Mouse (Mus musculus): ENCODE data around the gene Zmiz1. TPM values are rescaled to one million over a fixed set of nuclear protein-coding genes. Genes with fewer than 3 reads are reported as not detected.

The Zmiz1 gene
- polyA plus RNA-seq, 1 experiment from 2014 or later = 57.5 TPM

DNA sequence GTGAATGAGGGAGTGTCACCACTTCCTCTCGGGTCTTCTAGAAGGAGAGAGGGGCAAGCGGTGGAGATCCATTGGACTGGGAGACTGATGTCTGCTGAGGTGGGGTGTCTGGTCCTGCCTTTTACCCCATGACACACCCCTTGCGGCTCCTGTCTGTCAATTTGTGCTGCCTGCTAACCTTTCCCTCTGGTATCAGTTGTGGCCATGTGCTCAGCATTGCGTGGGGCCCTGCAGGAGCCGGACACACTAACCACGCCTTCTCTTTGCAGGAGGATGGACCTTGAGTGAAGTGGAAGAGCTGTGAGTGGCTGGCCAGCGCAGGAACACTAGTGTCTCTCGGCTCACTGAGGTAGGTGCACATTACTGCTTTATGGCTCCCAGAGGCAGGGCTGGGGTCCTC is 77.5 kb downstream of the Zmiz1 start:
- Histone ChIP-seq H3K36me3 (peaks cover 8% of the 10 kb centered on the region), H3K9me3 (no peaks in the 10 kb centered on the region), H3K27ac (replicated peaks) (no peak overlapping the region), H3K4me3 (no peak overlapping the region), H3K4me2 (replicated peaks) (no peak overlapping the region), H3K9ac (replicated peaks) (no peak overlapping the region), H3K4me1 (peaks cover 3% of the 10 kb centered on the region; the same call in 1 of the 2 replicates), H3K27me3 (no peaks in the 10 kb centered on the region)
- no peak for ATAC-seq (replicated peaks)
- 94% methylated on average over 8 of the region's 8 CpGs for WGBS

GRCm38 (mm10) chr14:25537351-25537750 is 78.4 kb downstream of the Zmiz1 start:
- Histone ChIP-seq H3K27me3 (no peaks in the 10 kb centered on the region), H3K4me3 (no peak overlapping the region), H3K9ac (replicated peaks) (no peak overlapping the region), H3K4me1 (peaks cover 3% of the 10 kb centered on the region; the same call in 1 of the 2 replicates), H3K4me2 (replicated peaks) (no peak overlapping the region), H3K9me3 (no peaks in the 10 kb centered on the region), H3K36me3 (peaks cover 8% of the 10 kb centered on the region), H3K27ac (replicated peaks) (no peak overlapping the region)
- no peak for ATAC-seq (replicated peaks)
- 90% methylated on average over 1 of the region's 1 CpGs for WGBS

GRCm38 (mm10) chr14:25538522-25538921 is 79.5 kb downstream of the Zmiz1 start:
- peaks cover 3% of the 10 kb centered on the region; the same call in 1 of the 2 replicates for H3K4me1 ChIP-seq
- no peak overlapping the region for H3K4me3 ChIP-seq
- H3K9me3 ChIP-seq = no peaks in the 10 kb centered on the region
- H3K9ac ChIP-seq (replicated peaks) = no peak overlapping the region
- peaks cover 8% of the 10 kb centered on the region for H3K36me3 ChIP-seq
- 95% methylated on average over 2 of the region's 2 CpGs for WGBS
- ATAC-seq (replicated peaks) = no peak
- H3K27ac ChIP-seq (replicated peaks) = no peak overlapping the region
- H3K4me2 ChIP-seq (replicated peaks) = no peak overlapping the region
- no peaks in the 10 kb centered on the region for H3K27me3 ChIP-seq

DNA sequence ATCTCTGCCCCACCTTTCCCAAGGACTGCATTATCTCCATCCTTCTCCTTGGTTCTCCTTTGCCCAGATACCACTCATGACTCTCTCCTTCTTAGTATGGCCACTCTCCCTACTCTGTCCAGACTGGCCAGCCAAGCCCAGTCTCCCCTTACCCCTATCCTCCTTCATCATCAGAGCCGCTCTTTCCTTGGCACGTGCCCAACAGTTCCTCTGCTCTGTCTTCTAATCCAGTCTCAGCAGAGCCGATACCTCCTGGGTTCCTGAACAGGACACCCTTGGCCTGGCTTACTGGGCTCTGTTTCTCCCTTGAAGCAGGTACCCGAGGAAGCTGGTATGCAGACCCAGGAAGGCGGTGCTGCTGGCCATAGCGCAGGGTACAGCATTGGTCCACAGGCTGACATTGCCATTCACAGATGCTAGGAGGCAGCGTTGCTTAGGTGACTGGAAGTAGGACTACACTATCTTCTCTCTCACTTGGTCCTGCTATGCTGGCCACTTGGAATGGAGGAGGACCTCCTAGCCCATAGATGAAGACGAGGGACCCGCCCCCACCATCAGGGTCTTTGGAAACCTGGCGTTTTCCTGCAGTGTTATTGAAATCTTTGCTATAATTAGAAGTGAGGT is 80.6 kb downstream of the Zmiz1 start:
- ATAC-seq (replicated peaks) = no peak
- H3K4me1 ChIP-seq = peaks cover 3% of the 10 kb centered on the region; the same call in 1 of the 2 replicates
- no peaks in the 10 kb centered on the region for H3K27me3 ChIP-seq
- no peak overlapping the region for H3K9ac ChIP-seq (replicated peaks)
- no peak overlapping the region for H3K4me3 ChIP-seq
- WGBS = 75% methylated on average over 10 of the region's 10 CpGs
- H3K27ac ChIP-seq (replicated peaks) = no peak overlapping the region
- peaks cover 8% of the 10 kb centered on the region for H3K36me3 ChIP-seq
- H3K4me2 ChIP-seq (replicated peaks) = no peak overlapping the region
- H3K9me3 ChIP-seq = no peaks in the 10 kb centered on the region

- ATAC-seq (replicated peaks) = no peak
- H3K9ac ChIP-seq (replicated peaks) = no peak overlapping the region
- 91% methylated on average over 4 of the region's 4 CpGs for WGBS
- H3K36me3 ChIP-seq = peaks cover 8% of the 10 kb centered on the region
- H3K27ac ChIP-seq (replicated peaks) = no peak overlapping the region
- no peaks in the 10 kb centered on the region for H3K27me3 ChIP-seq
- H3K4me3 ChIP-seq = no peak overlapping the region
- H3K4me2 ChIP-seq (replicated peaks) = no peak overlapping the region
- H3K9me3 ChIP-seq = no peaks in the 10 kb centered on the region
- peaks cover 3% of the 10 kb centered on the region; the same call in 1 of the 2 replicates for H3K4me1 ChIP-seq
These were observed 81.2 kb downstream of the Zmiz1 start for GRCm38 (mm10) chr14:25540172-25540571.

DNA sequence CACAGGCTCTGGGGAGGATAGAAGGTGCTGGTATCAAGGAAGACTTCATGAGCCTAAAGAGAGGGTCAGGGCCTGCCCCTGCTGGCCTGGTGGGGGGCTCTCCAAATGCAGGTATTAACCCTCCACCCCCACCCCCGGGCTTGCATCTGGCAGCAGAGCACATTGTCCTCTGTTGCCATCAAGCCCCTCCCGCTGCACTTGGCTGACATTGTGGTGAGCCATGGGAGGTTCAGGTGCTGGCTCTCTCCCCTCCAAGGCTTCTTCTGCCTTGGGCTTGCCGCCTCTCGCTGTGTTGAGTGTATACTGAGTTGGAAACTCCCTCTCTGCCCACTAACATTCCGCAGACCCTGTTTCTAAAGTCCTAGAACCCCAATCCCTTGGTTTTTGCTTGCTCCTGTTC is 82.2 kb downstream of the Zmiz1 start:
- Histone ChIP-seq H3K4me3 (no peak overlapping the region), H3K9ac (replicated peaks) (no peak overlapping the region), H3K4me1 (peaks cover 3% of the 10 kb centered on the region; the same call in 1 of the 2 replicates), H3K4me2 (replicated peaks) (no peak overlapping the region), H3K27me3 (no peaks in the 10 kb centered on the region), H3K36me3 (peaks cover 8% of the 10 kb centered on the region), H3K27ac (replicated peaks) (no peak overlapping the region), H3K9me3 (no peaks in the 10 kb centered on the region)
- ATAC-seq (replicated peaks) = no peak
- WGBS = 79% methylated on average over 5 of the region's 5 CpGs

- H3K4me1 ChIP-seq = peaks cover 21% of the 10 kb centered on the region
- H3K36me3 ChIP-seq = no peaks in the 10 kb centered on the region
- ATAC-seq (replicated peaks) = no peak
These were observed 84.1 kb downstream of the Zmiz1 start for GRCm38 (mm10) chr14:25543098-25543497.

DNA sequence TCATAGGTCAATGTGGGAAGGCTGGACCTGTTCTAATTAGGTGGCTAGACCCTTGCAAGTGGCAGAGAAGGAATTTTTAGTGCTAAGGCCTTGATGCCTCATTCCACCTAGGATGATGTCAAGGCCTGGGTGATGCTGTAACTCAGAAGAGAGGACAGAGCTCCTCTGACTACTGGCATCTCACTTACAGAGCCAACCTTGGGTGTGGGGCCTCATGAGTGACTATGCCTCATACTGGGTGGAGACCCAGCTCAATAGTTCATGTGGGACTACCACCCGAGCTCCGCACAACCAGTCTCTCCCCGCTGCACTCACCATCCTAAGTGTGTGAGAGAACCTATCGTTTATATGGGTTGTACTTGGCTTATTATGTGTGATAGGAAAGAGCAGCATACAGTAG is 84.9 kb downstream of the Zmiz1 start:
- Histone ChIP-seq H3K4me1 (peaks cover 29% of the 10 kb centered on the region), H3K36me3 (peaks cover under 1% of the 10 kb centered on the region; the same call in 1 of the 2 replicates)
- ATAC-seq (replicated peaks) = no peak

More at GRCm38 (mm10) chr14:25543098-25543497, 84.1 kb downstream of the Zmiz1 start:
- Histone ChIP-seq H3K4me2 (replicated peaks) (no peak overlapping the region), H3K27ac (replicated peaks) (no peak overlapping the region; the same call in 1 of the 2 replicates), H3K9ac (replicated peaks) (no peak overlapping the region), H3K27me3 (no peaks in the 10 kb centered on the region), H3K4me3 (no peak overlapping the region), H3K9me3 (no peaks in the 10 kb centered on the region)
- WGBS = 96% methylated on average over 4 of the region's 4 CpGs

DNA sequence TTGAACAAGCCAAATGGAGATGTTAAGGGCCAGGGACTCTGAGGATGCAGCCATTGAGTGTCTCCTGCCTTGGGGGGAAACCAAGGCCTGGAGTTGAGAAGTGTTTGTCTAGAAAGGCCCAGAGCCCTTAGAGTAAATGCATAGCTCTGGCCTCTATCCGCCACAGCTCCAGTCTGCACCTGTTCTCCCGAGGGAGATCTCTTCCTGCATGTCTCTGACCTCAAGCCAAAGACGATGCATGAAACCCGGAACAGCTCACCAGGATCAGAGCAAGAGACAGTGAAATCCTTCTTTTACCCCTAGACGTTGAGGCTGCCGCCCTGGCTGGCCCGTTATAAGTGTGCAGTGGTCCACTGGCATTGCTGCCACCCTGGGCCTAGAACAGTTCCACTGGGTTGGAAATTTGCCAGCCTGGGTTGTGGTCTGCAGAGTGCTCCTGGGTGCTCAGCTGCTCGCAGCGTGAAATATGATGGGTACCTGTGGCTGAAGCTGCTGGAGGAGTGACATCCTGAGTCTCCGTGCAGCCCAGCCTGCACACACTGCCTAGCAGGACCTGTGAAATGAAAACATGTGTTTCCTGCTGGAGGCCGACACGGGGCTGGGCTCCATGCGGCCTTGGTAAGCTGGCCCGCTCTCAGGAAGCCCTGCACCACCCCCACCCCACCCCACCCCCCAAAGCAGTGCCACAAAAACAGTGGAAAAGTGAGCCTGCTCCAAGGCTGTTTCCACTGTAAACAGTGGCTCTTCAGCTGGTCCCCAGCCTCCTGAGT is 88.1 kb downstream of the Zmiz1 start:
- Histone ChIP-seq H3K36me3 (peaks cover 3% of the 10 kb centered on the region; the same call in 1 of the 2 replicates), H3K9me3 (no peaks in the 10 kb centered on the region), H3K4me1 (peaks cover 54% of the 10 kb centered on the region), H3K27me3 (no peaks in the 10 kb centered on the region), H3K4me3 (no peak overlapping the region), H3K27ac (replicated peaks) (peak overlapping the region; percentile 84), H3K9ac (replicated peaks) (no peak overlapping the region), H3K4me2 (replicated peaks) (no peak overlapping the region)
- 65% methylated on average over 14 of the region's 14 CpGs for WGBS
- ATAC-seq (replicated peaks) = no peak

More for the DNA sequence above, 84.9 kb downstream of the Zmiz1 start:
- Histone ChIP-seq H3K27me3 (no peaks in the 10 kb centered on the region), H3K9ac (replicated peaks) (no peak overlapping the region), H3K9me3 (no peaks in the 10 kb centered on the region), H3K4me3 (no peak overlapping the region), H3K27ac (replicated peaks) (no peak overlapping the region), H3K4me2 (replicated peaks) (no peak overlapping the region)
- 93% methylated on average over 4 of the region's 4 CpGs for WGBS

DNA sequence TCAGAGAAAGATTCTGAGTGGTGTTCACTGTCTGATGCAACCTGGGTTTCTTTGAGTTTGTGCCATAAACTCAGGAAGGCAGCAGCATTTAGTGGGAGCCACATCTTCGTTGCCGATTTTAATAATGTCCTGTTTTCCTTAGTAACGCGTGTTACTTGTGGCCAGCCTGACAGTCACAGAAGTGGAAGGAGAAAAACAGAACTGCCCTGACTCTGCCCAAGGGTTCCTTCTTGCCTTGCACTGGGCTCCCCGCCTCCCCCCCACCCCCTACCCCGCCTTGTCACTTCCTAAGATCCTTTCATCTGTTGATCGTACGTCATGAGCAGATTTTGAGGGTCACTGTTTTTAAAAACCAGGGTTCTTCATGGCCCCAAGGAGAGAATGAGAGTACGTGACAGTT is 88.9 kb downstream of the Zmiz1 start:
- 73% methylated on average over 9 of the region's 9 CpGs for WGBS
- Histone ChIP-seq H3K4me3 (no peak overlapping the region), H3K9ac (replicated peaks) (no peak overlapping the region), H3K4me1 (peaks cover 54% of the 10 kb centered on the region), H3K27me3 (no peaks in the 10 kb centered on the region), H3K4me2 (replicated peaks) (no peak overlapping the region), H3K36me3 (peaks cover 3% of the 10 kb centered on the region; the same call in 1 of the 2 replicates), H3K27ac (replicated peaks) (peak overlapping the region; percentile 84), H3K9me3 (no peaks in the 10 kb centered on the region)
- ATAC-seq (replicated peaks) = no peak

DNA sequence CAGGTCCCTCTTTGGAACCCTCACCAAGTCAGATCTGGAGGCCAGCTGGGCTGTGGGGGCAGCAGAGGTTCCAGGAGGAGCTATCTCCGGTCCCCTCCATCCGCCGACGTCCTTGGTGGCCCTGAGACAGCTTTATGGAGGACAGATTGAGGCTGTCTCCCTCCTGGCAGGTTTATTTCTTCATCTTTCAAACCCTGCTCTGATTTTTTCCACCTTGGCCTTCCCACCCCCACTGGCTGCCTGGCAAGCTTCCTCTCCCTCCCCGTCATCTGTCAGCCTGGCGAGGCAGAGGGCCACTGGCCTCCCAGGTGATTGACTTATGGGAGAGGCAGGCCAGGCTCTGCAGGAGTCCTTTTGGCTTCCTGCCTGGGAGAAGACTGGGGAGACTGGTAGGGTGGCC is 89.7 kb downstream of the Zmiz1 start:
- WGBS = 54% methylated on average over 6 of the region's 6 CpGs
- Histone ChIP-seq H3K27ac (replicated peaks) (peak overlapping the region; percentile 84), H3K4me3 (no peak overlapping the region), H3K27me3 (no peaks in the 10 kb centered on the region), H3K36me3 (peaks cover 3% of the 10 kb centered on the region; the same call in 1 of the 2 replicates), H3K9ac (replicated peaks) (no peak overlapping the region), H3K4me1 (peaks cover 59% of the 10 kb centered on the region), H3K9me3 (no peaks in the 10 kb centered on the region), H3K4me2 (replicated peaks) (no peak overlapping the region)
- no peak for ATAC-seq (replicated peaks)

DNA sequence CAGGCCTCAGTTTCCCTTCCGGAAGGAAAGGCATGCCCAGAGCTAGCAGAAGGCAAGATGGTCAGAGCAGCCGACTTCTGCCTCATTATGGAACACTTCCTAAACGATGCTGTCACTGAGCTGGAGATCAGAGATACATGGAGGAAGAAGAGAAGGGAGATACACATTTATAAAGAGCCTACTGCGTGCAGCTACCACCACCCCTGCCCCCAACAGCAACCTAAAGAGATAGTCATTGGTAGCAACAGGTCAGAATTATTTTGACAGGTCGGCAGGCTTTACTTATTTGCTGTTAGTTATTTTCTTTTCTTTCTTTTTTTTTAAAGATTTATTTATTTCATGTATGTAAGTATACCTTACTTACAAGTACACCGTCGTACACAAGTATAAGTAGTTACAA is 90.1 kb downstream of the Zmiz1 start:
- no peak for ATAC-seq (replicated peaks)
- Histone ChIP-seq H3K4me1 (peaks cover 63% of the 10 kb centered on the region), H3K36me3 (peaks cover 3% of the 10 kb centered on the region; the same call in 1 of the 2 replicates), H3K27ac (replicated peaks) (peak overlapping the region; percentile 84), H3K9me3 (no peaks in the 10 kb centered on the region), H3K9ac (replicated peaks) (no peak overlapping the region), H3K4me2 (replicated peaks) (no peak overlapping the region), H3K27me3 (no peaks in the 10 kb centered on the region), H3K4me3 (no peak overlapping the region)
- WGBS = 87% methylated on average over 7 of the region's 7 CpGs
